Mouse (Mus musculus): ENCODE measurements at regions not wholly inside any gene's neighbourhood (a gene's known extent, or its start where the extent isn't known, plus 50 kb on each side); places are given as distances from the start of the nearest gene placed in this dataset.

- Histone ChIP-seq H3K4me3 (replicated peaks; ENCODE audit: extremely low read depth, low read depth, low read length) (no peak overlapping the region), H3K4me1 (ENCODE audit: control insufficient read depth, insufficient read depth, low read length) (no peaks in the 10 kb centered on the region)
- no peak for DNase-seq
- WGBS, result 83% methylated on average over 7 of the region's 7 CpGs
- TF ChIP-seq CTCF (IDR thresholded peaks at IDR 0.05; ENCODE audit: insufficient read depth, low read length), result no peak
Measured at GRCm38 (mm10) chr10:9168725-9169124, 282.9 kb upstream of the Sash1 start.

GRCm38 (mm10) chr10:9166017-9166416 is 280.1 kb upstream of the Sash1 start:
- H3K4me3 ChIP-seq (replicated peaks; ENCODE audit: extremely low read depth, low read depth, low read length), result no peak overlapping the region
- WGBS, result 79% methylated on average over 12 of the region's 12 CpGs
- H3K4me1 ChIP-seq (ENCODE audit: control insufficient read depth, insufficient read depth, low read length), result no peaks in the 10 kb centered on the region
- no peak for DNase-seq
- no peak for TF ChIP-seq POLR2A (IDR thresholded peaks at IDR 0.05; ENCODE audit: borderline replicate concordance, extremely low read depth, low read depth, low read length)
- TF ChIP-seq CTCF (IDR thresholded peaks at IDR 0.05; ENCODE audit: insufficient read depth, low read length), result no peak

DNA sequence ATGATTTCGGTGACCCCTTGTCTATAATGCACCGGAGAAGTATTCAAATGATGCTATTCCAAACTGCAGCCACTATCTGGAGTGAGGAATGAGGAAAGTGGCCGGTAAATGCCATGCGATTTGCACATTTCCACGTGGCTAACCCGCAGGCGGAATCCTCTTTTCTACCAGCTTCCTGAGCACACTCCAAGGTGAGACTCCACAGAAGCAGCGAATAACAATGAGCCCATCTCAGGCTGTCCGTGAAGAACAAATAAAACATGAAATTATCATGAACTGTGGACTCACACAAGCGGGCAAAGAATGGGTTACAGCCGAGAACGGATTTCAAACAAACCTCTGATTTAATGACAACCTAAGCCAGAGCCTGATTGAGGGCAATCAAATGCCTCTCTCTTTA is 279.7 kb upstream of the Sash1 start:
- WGBS, result 85% methylated on average over 12 of the region's 12 CpGs
- TF ChIP-seq CTCF (IDR thresholded peaks at IDR 0.05; ENCODE audit: insufficient read depth, low read length) (no peak), POLR2A (IDR thresholded peaks at IDR 0.05; ENCODE audit: borderline replicate concordance, extremely low read depth, low read depth, low read length) (no peak)
- no peak overlapping the region for H3K4me3 ChIP-seq (replicated peaks; ENCODE audit: extremely low read depth, low read depth, low read length)
- DNase-seq, result no peak
- H3K4me1 ChIP-seq (ENCODE audit: control insufficient read depth, insufficient read depth, low read length), result no peaks in the 10 kb centered on the region

GRCm38 (mm10) chr10:9164333-9164732 is 278.5 kb upstream of the Sash1 start:
- 77% methylated on average over 7 of the region's 7 CpGs for WGBS
- no peak for DNase-seq
- TF ChIP-seq POLR2A (IDR thresholded peaks at IDR 0.05; ENCODE audit: borderline replicate concordance, extremely low read depth, low read depth, low read length) (no peak), CTCF (IDR thresholded peaks at IDR 0.05; ENCODE audit: insufficient read depth, low read length) (no peak)

DNA sequence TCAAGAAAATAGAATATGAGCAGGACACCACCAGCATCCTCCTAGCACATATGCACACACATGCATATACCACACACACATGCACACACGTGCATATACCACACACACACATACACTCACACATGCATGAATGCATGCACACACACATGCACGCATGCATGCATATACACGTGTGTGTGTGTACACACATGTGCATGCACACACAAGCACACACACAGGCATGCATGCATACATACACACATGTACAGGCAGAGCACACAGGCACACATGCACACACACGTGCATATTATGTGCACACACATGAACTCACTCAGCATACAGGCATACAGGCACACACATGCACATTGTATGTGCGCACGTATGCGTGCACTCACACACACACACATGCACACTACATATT is 275.7 kb upstream of the Sash1 start:
- DNase-seq, result no peak
- Histone ChIP-seq H3K4me3 (replicated peaks; ENCODE audit: extremely low read depth, low read depth, low read length) (no peak overlapping the region), H3K4me1 (ENCODE audit: control insufficient read depth, insufficient read depth, low read length) (peaks cover 3% of the 10 kb centered on the region; the same call in 1 of the 2 replicates)
- TF ChIP-seq CTCF (IDR thresholded peaks at IDR 0.05; ENCODE audit: insufficient read depth, low read length) (no peak), POLR2A (IDR thresholded peaks at IDR 0.05; ENCODE audit: borderline replicate concordance, extremely low read depth, low read depth, low read length) (no peak)
- WGBS, result 93% methylated on average over 7 of the region's 7 CpGs

More at GRCm38 (mm10) chr10:9164333-9164732, 278.5 kb upstream of the Sash1 start:
- H3K4me1 ChIP-seq (ENCODE audit: control insufficient read depth, insufficient read depth, low read length), result no peaks in the 10 kb centered on the region
- H3K4me3 ChIP-seq (replicated peaks; ENCODE audit: extremely low read depth, low read depth, low read length), result no peak overlapping the region

DNA sequence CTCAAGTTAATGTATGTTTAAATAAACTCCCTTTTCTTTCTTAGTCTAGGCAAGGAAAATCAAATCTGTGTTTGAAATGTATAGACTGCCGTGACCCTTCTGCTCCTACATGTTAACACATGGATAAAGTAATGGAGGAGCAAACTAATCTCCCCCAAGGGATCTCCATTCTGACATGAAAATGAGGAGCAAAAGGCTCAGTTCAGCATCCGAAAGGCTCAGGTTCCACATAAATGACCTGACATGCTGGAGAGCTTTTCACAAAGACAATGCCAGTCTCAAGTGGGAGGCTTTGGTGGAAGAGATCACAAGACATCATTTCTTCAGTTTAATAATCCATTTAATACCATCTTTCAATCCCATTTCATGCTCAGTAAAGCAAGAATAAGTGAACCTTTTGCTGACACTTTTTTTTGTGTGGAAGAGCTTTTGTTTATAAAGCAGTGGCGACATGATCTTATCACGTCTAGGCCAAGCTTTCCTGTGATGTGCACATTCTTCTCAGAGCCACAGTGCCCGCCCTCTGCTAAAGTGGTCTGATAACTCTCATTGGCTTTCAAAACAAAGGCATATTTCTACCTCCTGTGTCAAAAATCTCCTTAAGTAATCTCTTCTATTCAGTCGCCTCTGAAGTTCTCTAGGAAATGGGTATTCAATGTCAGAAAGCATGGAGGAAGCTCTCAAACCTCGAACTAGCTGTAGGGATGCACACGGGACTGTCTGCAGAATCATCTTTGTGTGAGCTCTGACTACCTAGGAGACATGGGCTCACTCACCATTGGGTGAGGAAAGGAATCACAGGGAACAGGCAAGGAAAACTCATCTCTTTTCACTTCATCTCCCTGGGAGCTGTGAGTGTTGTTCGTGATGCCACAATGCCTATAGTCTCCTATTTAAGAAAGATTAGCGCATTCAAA is 271.7 kb upstream of the Sash1 start:
- Histone ChIP-seq H3K4me1 (ENCODE audit: control insufficient read depth, insufficient read depth, low read length) (peaks cover 3% of the 10 kb centered on the region; the same call in 1 of the 2 replicates), H3K4me3 (replicated peaks; ENCODE audit: extremely low read depth, low read depth, low read length) (no peak overlapping the region)
- no peak for DNase-seq
- TF ChIP-seq POLR2A (IDR thresholded peaks at IDR 0.05; ENCODE audit: borderline replicate concordance, extremely low read depth, low read depth, low read length), result no peak
- TF ChIP-seq CTCF (IDR thresholded peaks at IDR 0.05; ENCODE audit: insufficient read depth, low read length), result no peak
- WGBS, result 59% methylated on average over 10 of the region's 10 CpGs

DNA sequence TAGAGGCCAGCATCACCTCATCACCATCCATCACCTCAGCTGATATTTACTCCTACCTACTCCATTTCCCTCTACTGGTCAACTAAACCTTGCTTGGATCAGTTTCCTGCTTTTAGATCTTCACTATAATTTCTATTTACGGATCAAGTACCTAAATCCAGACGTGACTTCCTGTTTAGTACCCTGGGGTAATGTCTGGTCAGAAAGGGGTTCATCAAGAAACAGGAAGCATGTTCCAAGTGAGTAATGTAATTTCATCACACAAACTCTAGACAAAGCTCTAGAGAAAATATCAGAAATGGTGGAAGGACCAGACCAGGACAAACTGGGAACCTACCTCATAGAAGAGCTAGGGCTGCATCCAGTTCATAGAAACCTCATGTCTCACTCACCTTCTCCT is 250.2 kb upstream of the Sash1 start:
- no peak for TF ChIP-seq CTCF (IDR thresholded peaks at IDR 0.05; ENCODE audit: insufficient read depth, low read length)
- WGBS, result 51% methylated on average over 2 of the region's 2 CpGs
- Histone ChIP-seq H3K4me1 (ENCODE audit: control insufficient read depth, insufficient read depth, low read length) (no peaks in the 10 kb centered on the region), H3K4me3 (replicated peaks; ENCODE audit: extremely low read depth, low read depth, low read length) (no peak overlapping the region)
- no peak for DNase-seq

- no peak for DNase-seq
- Histone ChIP-seq H3K4me3 (replicated peaks; ENCODE audit: extremely low read depth, low read depth, low read length) (no peak overlapping the region), H3K4me1 (ENCODE audit: control insufficient read depth, insufficient read depth, low read length) (no peaks in the 10 kb centered on the region)
- TF ChIP-seq POLR2A (IDR thresholded peaks at IDR 0.05; ENCODE audit: borderline replicate concordance, extremely low read depth, low read depth, low read length) (no peak), CTCF (IDR thresholded peaks at IDR 0.05; ENCODE audit: insufficient read depth, low read length) (no peak)
- WGBS, result 75% methylated on average over 9 of the region's 9 CpGs
Measured at GRCm38 (mm10) chr10:9134293-9135021, 248.6 kb upstream of the Sash1 start.

DNA sequence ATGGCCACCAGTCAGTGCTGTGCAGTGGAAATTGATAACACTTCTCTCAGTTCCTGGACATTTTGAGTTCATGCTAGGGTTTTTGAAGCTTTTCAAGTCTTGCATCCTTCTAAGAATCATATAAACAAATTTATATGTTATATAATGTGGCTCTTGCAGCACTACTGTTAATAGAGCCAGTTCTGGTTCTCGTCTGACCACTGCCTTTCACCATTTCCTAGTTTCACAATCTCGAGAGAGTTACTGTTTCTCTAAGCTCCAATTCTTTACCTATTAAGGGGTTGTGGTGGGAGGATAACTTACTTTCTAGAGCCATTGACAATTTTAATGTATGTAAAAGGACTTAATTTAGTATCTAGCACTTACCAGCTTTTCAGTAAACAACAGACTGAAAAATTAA is 244.2 kb upstream of the Sash1 start:
- TF ChIP-seq POLR2A (IDR thresholded peaks at IDR 0.05; ENCODE audit: borderline replicate concordance, extremely low read depth, low read depth, low read length), result no peak
- no peak for TF ChIP-seq CTCF (IDR thresholded peaks at IDR 0.05; ENCODE audit: insufficient read depth, low read length)
- 79% methylated on average over 2 of the region's 2 CpGs for WGBS
- Histone ChIP-seq H3K4me1 (ENCODE audit: control insufficient read depth, insufficient read depth, low read length) (no peaks in the 10 kb centered on the region), H3K4me3 (replicated peaks; ENCODE audit: extremely low read depth, low read depth, low read length) (no peak overlapping the region)
- no peak for DNase-seq

GRCm38 (mm10) chr10:9119249-9119648 is 233.4 kb upstream of the Sash1 start:
- TF ChIP-seq POLR2A (IDR thresholded peaks at IDR 0.05; ENCODE audit: borderline replicate concordance, extremely low read depth, low read depth, low read length) (no peak), CTCF (IDR thresholded peaks at IDR 0.05; ENCODE audit: insufficient read depth, low read length) (no peak)
- 61% methylated on average over 4 of the region's 4 CpGs for WGBS
- DNase-seq, result no peak
- Histone ChIP-seq H3K4me3 (replicated peaks; ENCODE audit: extremely low read depth, low read depth, low read length) (no peak overlapping the region), H3K4me1 (ENCODE audit: control insufficient read depth, insufficient read depth, low read length) (peaks cover 2% of the 10 kb centered on the region; the same call in 1 of the 2 replicates)
